Comparison of ENCODE assay signal across 11 mouse cellular contexts in the genomic region with DNA sequence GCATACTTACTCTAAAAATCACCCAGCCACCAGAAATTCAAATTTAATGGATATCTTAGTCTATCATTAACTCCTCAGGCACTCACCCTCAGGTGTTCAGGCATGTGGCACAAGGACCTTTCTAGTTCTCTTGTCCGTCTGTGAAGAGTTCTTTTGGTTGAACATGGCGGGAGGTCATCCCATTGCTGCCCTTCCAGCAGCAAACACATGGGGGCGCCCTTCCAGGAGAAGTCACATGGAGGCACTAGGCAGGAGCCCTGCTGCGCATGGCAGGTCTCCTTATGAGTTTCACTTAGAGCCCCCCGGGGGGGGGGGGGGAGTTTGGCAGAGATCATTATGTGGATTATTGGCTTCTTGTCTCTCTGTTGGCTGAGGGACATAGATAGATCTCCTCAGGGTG. TPM values are rescaled to one million over a fixed set of nuclear protein-coding genes. Genes with fewer than 3 reads are reported as not detected.
DNase-seq lines count a peak whose midpoint lies in the region; ATAC-seq and TF ChIP-seq lines count a peak whose summit lies in the region.
"Had no signal": no experiment of that assay in that cellular context is flagged by ENCODE, and none has a peak within 500 bp of the region (broad histone marks: within the 10 kb centered on the region; RNA-seq: fewer than 3 reads in every experiment).

No protein-coding gene starts in this region.

- 78% methylated on average over 5 of the region's 5 CpGs for WGBS in lung, adult 2 months
- WGBS in hindbrain, embryonic 11.5 days, result 65% methylated on average over 5 of the region's 5 CpGs

- H3K4me1 ChIP-seq in bone marrow macrophage, adult 2 months (ENCODE audit: control insufficient read depth, insufficient read depth, low read length), result no peaks in the 10 kb centered on the region
- H3K4me1 ChIP-seq in lung, adult 2 months (ENCODE audit: control insufficient read depth, insufficient read depth, low read length), result no peaks in the 10 kb centered on the region
- no peaks in the 10 kb centered on the region for H3K4me1 ChIP-seq in hindbrain, embryonic 11.5 days (replicated peaks; ENCODE audit: control insufficient read depth, insufficient read depth, low read length)
- H3K4me1 ChIP-seq: stomach, embryonic 15.5 days had no signal

- TF ChIP-seq CTCF in left cerebral cortex, adult 2 months (IDR thresholded peaks at IDR 0.05), result peak; percentile 41
- peak; percentile 54 for TF ChIP-seq CTCF in bone marrow macrophage, adult 2 months (IDR thresholded peaks at IDR 0.05; ENCODE audit: low read depth, low read length)
- 0 out of 2 replicates have a peak, but pooled peaks have one; percentile 20 for TF ChIP-seq CTCF in lung, adult 2 months (IDR thresholded peaks at IDR 0.05; ENCODE audit: insufficient read depth, low read length)

- no peak overlapping the region for H3K4me3 ChIP-seq in left cerebral cortex, adult 2 months
- H3K4me3 ChIP-seq in bone marrow macrophage, adult 2 months (ENCODE audit: insufficient read depth, low read length), result no peak overlapping the region
- H3K4me3 ChIP-seq in lung, adult 2 months (replicated peaks; ENCODE audit: extremely low read depth, low read depth, low read length), result no peak overlapping the region
- no peak overlapping the region for H3K4me3 ChIP-seq in hindbrain, embryonic 11.5 days (ENCODE audit: low read depth, low read length)
- H3K4me3 ChIP-seq: heart, embryonic 13.5 days; stomach, embryonic 15.5 days had no signal

- H3K36me3 ChIP-seq in hindbrain, embryonic 11.5 days (ENCODE audit: control insufficient read depth, insufficient read depth, low read length), result no peaks in the 10 kb centered on the region
- H3K36me3 ChIP-seq: heart, embryonic 13.5 days; stomach, embryonic 15.5 days had no signal

- no peak overlapping the region for H3K27ac ChIP-seq in left cerebral cortex, adult 2 months
- H3K27ac ChIP-seq in bone marrow macrophage, adult 2 months (ENCODE audit: insufficient read depth, low read depth, low read length), result no peak overlapping the region
- H3K27ac ChIP-seq in hindbrain, embryonic 11.5 days (ENCODE audit: low read depth, low read length), result no peak overlapping the region
- H3K27ac ChIP-seq: heart, embryonic 13.5 days; macrophage; stomach, embryonic 15.5 days had no signal

- ATAC-seq in frontal cortex, adult (ENCODE audit: low TSS enrichment), result no peak
- ATAC-seq in hindbrain, embryonic 11.5 days (ENCODE audit: low FRiP score), result no peak

- DNase-seq in left cerebral cortex, adult 2 months (ENCODE audit: extremely low spot score in 1 of 2, low spot score in 2 of 2), result no peak
- DNase-seq in left cerebral cortex, adult 11 months (ENCODE audit: low spot score), result no peak
- DNase-seq in lung, adult 2 months, result peak; percentile 28
- peak; percentile 23 for DNase-seq in thymus, postnatal 0 days (ENCODE audit: low spot score)
- no peak for DNase-seq in hindbrain, embryonic 11.5 days (ENCODE audit: low spot score)
- DNase-seq in adipocyte (ENCODE audit: low spot score), result no peak

- no peak overlapping the region for H3K4me2 ChIP-seq in hindbrain, embryonic 11.5 days (replicated peaks; ENCODE audit: low read depth, low read length)
- H3K4me2 ChIP-seq: heart, embryonic 13.5 days; stomach, embryonic 15.5 days had no signal

- TF ChIP-seq POLR2A in bone marrow macrophage, adult 2 months (IDR thresholded peaks at IDR 0.05; ENCODE audit: borderline replicate concordance, low read depth, low read length), result no peak
- TF ChIP-seq POLR2A in lung, adult 2 months (IDR thresholded peaks at IDR 0.05; ENCODE audit: borderline replicate concordance, extremely low read depth, low read depth, low read length), result no peak

- intact Hi-C loops in left cerebral cortex, adult 2 months (cut with DNase I), result no loop called here

- H3K27me3 ChIP-seq in hindbrain, embryonic 11.5 days (ENCODE audit: control insufficient read depth, insufficient read depth, low read length), result no peaks in the 10 kb centered on the region
- H3K27me3 ChIP-seq: heart, embryonic 13.5 days; stomach, embryonic 15.5 days had no signal

- H3K9me3 ChIP-seq in hindbrain, embryonic 11.5 days (ENCODE audit: control insufficient read depth, low read length), result no peaks in the 10 kb centered on the region
- H3K9me3 ChIP-seq: heart, embryonic 13.5 days; stomach, embryonic 15.5 days had no signal

- H3K9ac ChIP-seq in hindbrain, embryonic 11.5 days (ENCODE audit: low read depth, low read length), result no peak overlapping the region
- H3K9ac ChIP-seq: heart, embryonic 13.5 days; stomach, embryonic 15.5 days had no signal

RNA-seq across cellular contexts. Expression of gene Atg16l1, which starts 59.3 kb away (rescaled TPM):
- total RNA-seq in left cerebral cortex, adult 2 months (2021), result 10 to 100 TPM; 69.1 to 69.5 TPM
- polyA plus RNA-seq in bone marrow macrophage, adult 2 months (2012; ENCODE audit: insufficient read depth, insufficient read length, missing spikeins), result 25.9 and 28.1 TPM in 2 replicates
- polyA plus RNA-seq in lung, adult 2 months (2012; rRNA removed), result 18.1 and 22.8 TPM in 2 replicates
- 25.7 and 27.2 TPM in 2 replicates for polyA plus RNA-seq in thymus, postnatal 0 days (2015; fragmentation: Nextera tagmentation; extraction: Ambion mirVana)
- 37.8 and 39.7 TPM in 2 replicates for polyA plus RNA-seq in hindbrain, embryonic 11.5 days (2014; fragmentation: Nextera tagmentation; extraction: Ambion mirVana)

Comparison
In these comparisons a context has a peak if more than half of its experiments do, and no peak if none do; other contexts are left out.
1. DNase-seq: peak in lung, adult 2 months (single experiment) and thymus, postnatal 0 days (single experiment); none in left cerebral cortex, adult 2 months (0 of 2), left cerebral cortex, adult 11 months (single experiment), hindbrain, embryonic 11.5 days (single experiment) and adipocyte (single experiment).
2. Peak in every context shown above with its lines, with median percentiles within 50 percentile points of each other: CTCF ChIP-seq.